Mouse (Mus musculus): ENCODE measurements around the gene Chrne. TPM values are rescaled to one million over a fixed set of nuclear protein-coding genes. Genes with fewer than 3 reads are reported as not detected.
A peak's percentile ranks its signal among the peaks of the same experiment; 100 is the strongest.

The Chrne gene
- total RNA-seq, 4 experiments from 2014 or later: not detected

GRCm38 (mm10) chr11:70652029-70652883 is 33.2 kb upstream of the Chrne start:
- no peak for DNase-seq (ENCODE audit: low spot score)

GRCm38 (mm10) chr11:70651391-70651790 is 32.4 kb upstream of the Chrne start:
- no peak for DNase-seq (ENCODE audit: low spot score)

- no peak for DNase-seq (ENCODE audit: low spot score)
Measured at GRCm38 (mm10) chr11:70650322-70651175, 31.5 kb upstream of the Chrne start.

- DNase-seq (ENCODE audit: low spot score): no peak
Measured at GRCm38 (mm10) chr11:70649185-70649734, 30.2 kb upstream of the Chrne start.

GRCm38 (mm10) chr11:70648512-70648911 is 29.5 kb upstream of the Chrne start:
- DNase-seq (ENCODE audit: low spot score): no peak

GRCm38 (mm10) chr11:70647716-70648420 is 28.9 kb upstream of the Chrne start:
- DNase-seq (ENCODE audit: low spot score): no peak

- peak; percentile 96 for DNase-seq (ENCODE audit: low spot score)
Measured at GRCm38 (mm10) chr11:70646691-70647650, 28.0 kb upstream of the Chrne start, which contains the start of the genes Rnf167 and Slc25a11. Gene Rnf167 (plus strand): TSS chr11:70647235. Gene Slc25a11 (minus strand): TSS chr11:70647479.

- no peak for DNase-seq (ENCODE audit: low spot score)
Measured at GRCm38 (mm10) chr11:70646259-70646555, 27.2 kb upstream of the Chrne start.

GRCm38 (mm10) chr11:70645461-70646258 is 26.6 kb upstream of the Chrne start:
- DNase-seq (ENCODE audit: low spot score): no peak

GRCm38 (mm10) chr11:70644564-70645103 is 25.6 kb upstream of the Chrne start:
- DNase-seq (ENCODE audit: low spot score): no peak

- DNase-seq (ENCODE audit: low spot score): no peak
Measured at GRCm38 (mm10) chr11:70643051-70643450, 24.0 kb upstream of the Chrne start.

- DNase-seq (ENCODE audit: low spot score): no peak
Measured at GRCm38 (mm10) chr11:70641241-70641640, 22.2 kb upstream of the Chrne start.

- DNase-seq (ENCODE audit: low spot score): no peak
Measured at GRCm38 (mm10) chr11:70639976-70640375, 21.0 kb upstream of the Chrne start.

- no peak for DNase-seq (ENCODE audit: low spot score)
Measured at GRCm38 (mm10) chr11:70638714-70639278, 19.8 kb upstream of the Chrne start, which contains the start of gene Gp1ba. Gene Gp1ba (plus strand): TSS chr11:70639122.

- DNase-seq (ENCODE audit: low spot score): no peak
Measured at GRCm38 (mm10) chr11:70638293-70638692, 19.3 kb upstream of the Chrne start.

- DNase-seq (ENCODE audit: low spot score): no peak
Measured at GRCm38 (mm10) chr11:70637764-70638163, 18.7 kb upstream of the Chrne start.

- DNase-seq (ENCODE audit: low spot score): no peak
Measured at GRCm38 (mm10) chr11:70635601-70636000, 16.6 kb upstream of the Chrne start.

- no peak for DNase-seq (ENCODE audit: low spot score)
Measured at GRCm38 (mm10) chr11:70630129-70630528, 11.1 kb upstream of the Chrne start.

- no peak for DNase-seq (ENCODE audit: low spot score)
Measured at GRCm38 (mm10) chr11:70629557-70629956, 10.5 kb upstream of the Chrne start.

All from heart, adult 8-10 months (tissue).